Mouse (Mus musculus) stomach, postnatal 0 days (tissue): ENCODE measurements at regions not wholly inside any gene's neighbourhood (a gene's known extent, or its start where the extent isn't known, plus 50 kb on each side); places are given as distances from the start of the nearest gene placed in this dataset.

ENCODE experiments used
- CTCF ChIP-seq: IDR thresholded peaks from 2 replicates; pipeline ENCODE4 v1.5.1; 2016; ENCODE audit warnings: antibody characterized with exemption, low read depth, mild to moderate bottlenecking, moderate library complexity
- EP300 ChIP-seq: optimal IDR thresholded peaks from 2 replicates; pipeline ENCODE3; 2016; ENCODE audit warnings: antibody characterized with exemption

GRCm38 (mm10) chr9:61220017-61220416 is 152.1 kb upstream of the Tle3 start:
- no peak for TF ChIP-seq CTCF
- no peak for TF ChIP-seq EP300
